Mouse (Mus musculus): ENCODE measurements around the gene Pax2. TPM values are rescaled to one million over a fixed set of nuclear protein-coding genes. Genes with fewer than 3 reads are reported as not detected.
"Not testable (repeated sequence)": the region's sequence is repeated elsewhere in the genome, so short reads cannot be mapped to it uniquely, and the experiment has no call there.

The Pax2 gene
- total and polyA plus RNA-seq, 2 experiments from 2014 or later = 0.19 to 0.77 TPM

DNA sequence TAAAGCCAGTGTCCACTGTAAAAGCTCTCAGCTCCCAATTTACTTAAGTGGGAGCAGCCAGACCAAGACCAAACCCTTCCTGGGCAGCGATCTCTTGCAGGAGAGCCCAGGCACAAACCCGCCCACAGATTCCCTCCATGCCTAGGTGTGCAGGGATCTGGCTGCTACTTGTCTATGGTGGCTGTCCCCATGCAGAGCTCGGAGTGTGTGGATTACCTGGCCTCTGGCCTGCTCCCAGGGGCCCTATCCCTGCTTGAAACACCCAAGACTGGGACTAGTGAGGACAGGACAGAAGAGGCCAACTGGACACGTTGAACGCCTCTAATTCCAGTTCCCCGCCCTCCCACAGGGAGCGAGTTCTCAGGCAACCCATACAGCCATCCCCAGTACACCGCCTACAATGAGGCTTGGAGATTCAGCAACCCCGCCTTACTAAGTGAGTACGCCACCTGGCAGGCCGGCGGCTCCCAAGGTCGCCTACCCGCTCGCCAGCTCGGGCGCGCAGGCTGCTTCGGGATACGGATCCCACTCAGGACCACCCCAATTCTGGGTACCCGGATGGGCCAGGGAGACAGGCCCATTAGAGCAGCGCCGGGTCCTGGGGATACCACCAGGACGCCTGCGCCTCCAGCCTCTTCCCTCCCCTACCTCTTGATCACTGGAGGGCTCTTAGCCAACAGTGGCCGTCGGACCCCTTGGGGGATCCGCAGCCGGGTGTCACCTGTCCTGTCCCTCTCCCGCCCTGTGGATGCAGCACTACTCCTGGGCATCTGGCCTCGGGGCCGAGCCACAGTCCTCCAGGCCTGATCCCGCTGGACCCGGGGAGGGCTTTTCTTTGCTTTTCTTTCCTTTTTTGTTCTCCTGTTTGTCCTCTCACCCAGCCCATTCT, 79.4 kb downstream of the Pax2 start:
- DNase-seq (ENCODE audit: low spot score) = no peak
- peak overlapping the region; percentile 42 for H3K4me3 ChIP-seq (ENCODE audit: low read depth, low read length)
- H3K4me1 ChIP-seq (ENCODE audit: insufficient read depth, low read length) = peaks cover 16% of the 10 kb centered on the region
- no peak overlapping the region for H3K27ac ChIP-seq (ENCODE audit: low read depth, low read length)
- no peaks in the 10 kb centered on the region for H3K36me3 ChIP-seq (ENCODE audit: insufficient read depth, low read length)
- no peak overlapping the region for H3K9ac ChIP-seq (replicated peaks; ENCODE audit: low read length, poor library complexity, severe bottlenecking)
- peaks cover 69% of the 10 kb centered on the region for H3K27me3 ChIP-seq (ENCODE audit: insufficient read depth, low read length)
- TF ChIP-seq CTCF (IDR thresholded peaks at IDR 0.05) = no peak
- no peaks in the 10 kb centered on the region for H3K9me3 ChIP-seq (ENCODE audit: low read length)
- peak overlapping the region; percentile 63 for H3K4me2 ChIP-seq (ENCODE audit: low read depth, low read length, poor library complexity, severe bottlenecking)
- WGBS = 8% methylated on average over 34 of the region's 34 CpGs
- peak; percentile 26; the same call in 1 of the 2 replicates for ATAC-seq (ENCODE audit: low FRiP score)

DNA sequence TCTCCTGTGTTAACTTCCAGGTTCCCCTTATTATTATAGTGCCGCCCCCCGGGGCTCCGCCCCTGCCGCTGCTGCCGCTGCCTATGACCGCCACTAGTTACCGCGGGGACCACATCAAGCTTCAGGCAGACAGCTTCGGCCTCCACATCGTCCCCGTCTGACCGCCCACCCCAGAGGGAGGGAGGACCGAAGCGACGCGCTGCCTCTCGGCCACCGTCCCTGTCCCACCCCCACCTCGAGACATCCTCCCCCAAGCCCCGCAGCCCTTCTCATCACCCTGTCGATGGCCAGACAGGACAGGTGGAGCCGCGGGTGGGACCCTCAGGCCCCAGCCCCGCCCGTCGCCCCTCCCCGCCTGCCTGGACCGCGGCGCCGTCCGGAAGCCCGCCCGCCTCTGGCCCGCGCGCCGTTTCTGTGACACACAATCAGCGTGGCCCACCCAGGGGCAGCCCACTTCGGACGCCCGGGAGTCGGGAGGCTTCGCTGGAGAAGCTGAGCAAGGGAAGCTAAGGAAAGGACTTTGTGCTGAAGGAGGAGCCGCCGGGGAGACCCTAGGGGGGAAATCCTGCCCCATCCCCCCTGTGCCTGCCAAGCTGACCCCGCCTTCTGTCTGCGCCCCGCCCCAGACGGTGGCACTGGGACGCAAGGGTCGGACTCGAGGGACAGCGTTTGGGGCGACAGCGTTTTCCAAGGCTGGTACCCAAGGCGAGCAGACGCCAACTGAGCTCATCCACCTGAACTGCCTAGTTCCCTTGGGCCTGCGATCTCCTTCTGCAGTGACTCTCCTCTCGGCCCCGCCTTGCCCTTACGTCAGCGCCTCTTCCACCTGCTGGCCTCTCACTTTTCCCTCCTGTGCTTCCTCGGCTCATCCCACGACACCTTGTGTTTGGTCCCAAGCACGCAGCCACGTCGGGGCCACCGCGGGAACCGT, 80.4 kb downstream of the Pax2 start:
- Histone ChIP-seq H3K4me1 (ENCODE audit: insufficient read depth, low read length) (peaks cover 16% of the 10 kb centered on the region), H3K27me3 (ENCODE audit: insufficient read depth, low read length) (peaks cover 69% of the 10 kb centered on the region), H3K9ac (replicated peaks; ENCODE audit: low read length, poor library complexity, severe bottlenecking) (peak overlapping the region; percentile 55), H3K4me3 (ENCODE audit: low read depth, low read length) (peak overlapping the region; percentile 42), H3K4me2 (ENCODE audit: low read depth, low read length, poor library complexity, severe bottlenecking) (peak overlapping the region; percentile 63), H3K36me3 (ENCODE audit: insufficient read depth, low read length) (no peaks in the 10 kb centered on the region), H3K9me3 (ENCODE audit: low read length) (no peaks in the 10 kb centered on the region), H3K27ac (ENCODE audit: low read depth, low read length) (no peak overlapping the region)
- no peak for TF ChIP-seq CTCF (IDR thresholded peaks at IDR 0.05)
- WGBS = under 1% methylated on average over 52 of the region's 71 CpGs
- ATAC-seq (ENCODE audit: low FRiP score) = 0 out of 2 replicates have a peak, but pooled peaks have one; percentile 31
- no peak for DNase-seq (ENCODE audit: low spot score)

DNA sequence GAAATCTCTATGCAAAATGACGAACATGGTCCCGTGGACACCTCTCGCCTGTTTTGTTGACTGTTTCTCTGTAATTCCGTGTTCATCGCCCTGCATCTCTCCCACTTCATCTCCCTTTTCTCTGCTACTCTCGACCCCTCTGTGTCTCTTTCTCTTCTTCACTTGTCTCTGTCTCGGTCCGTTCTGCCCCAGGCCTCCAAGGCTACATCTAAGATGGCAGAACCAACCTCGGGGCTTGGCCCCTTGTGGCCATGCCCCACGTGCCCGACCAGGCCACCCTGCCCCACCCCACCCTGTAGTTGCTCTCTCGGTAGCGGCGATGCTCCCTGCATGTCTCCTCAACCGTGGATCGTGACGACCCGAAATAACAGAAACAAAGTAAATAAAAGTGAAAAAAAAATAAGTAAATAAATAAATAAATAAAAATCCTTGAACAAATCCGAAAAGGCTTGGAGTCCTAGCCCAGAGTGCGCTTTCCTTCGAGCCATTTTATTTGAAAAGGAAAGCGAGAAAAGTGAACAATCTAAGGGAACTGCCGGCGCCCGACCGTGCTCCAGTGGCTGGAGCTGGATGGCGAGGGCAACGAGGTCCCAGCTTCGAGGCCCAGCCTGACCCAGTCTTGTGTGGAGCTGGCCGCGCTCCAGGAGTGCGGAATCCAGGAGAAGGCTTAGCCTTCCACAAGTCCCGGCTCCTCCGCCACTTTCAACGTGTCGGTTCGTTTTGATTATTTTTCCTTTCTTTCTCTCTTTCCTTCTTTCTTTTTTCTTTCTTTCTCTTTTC, 81.8 kb downstream of the Pax2 start:
- H3K9me3 ChIP-seq (ENCODE audit: low read length) = no peaks in the 10 kb centered on the region
- no peak for ATAC-seq (ENCODE audit: low FRiP score)
- peaks cover 62% of the 10 kb centered on the region for H3K27me3 ChIP-seq (ENCODE audit: insufficient read depth, low read length)
- no peak for DNase-seq (ENCODE audit: low spot score)
- no peak for TF ChIP-seq CTCF (IDR thresholded peaks at IDR 0.05)
- WGBS = 2% methylated on average over 37 of the region's 37 CpGs
- H3K27ac ChIP-seq (ENCODE audit: low read depth, low read length) = no peak overlapping the region
- peak overlapping the region; percentile 23 for H3K4me2 ChIP-seq (ENCODE audit: low read depth, low read length, poor library complexity, severe bottlenecking)
- H3K9ac ChIP-seq (replicated peaks; ENCODE audit: low read length, poor library complexity, severe bottlenecking) = no peak overlapping the region
- no peak overlapping the region; the same call in 1 of the 2 replicates for H3K4me3 ChIP-seq (ENCODE audit: low read depth, low read length)
- peaks cover 16% of the 10 kb centered on the region for H3K4me1 ChIP-seq (ENCODE audit: insufficient read depth, low read length)
- no peaks in the 10 kb centered on the region for H3K36me3 ChIP-seq (ENCODE audit: insufficient read depth, low read length)

DNA sequence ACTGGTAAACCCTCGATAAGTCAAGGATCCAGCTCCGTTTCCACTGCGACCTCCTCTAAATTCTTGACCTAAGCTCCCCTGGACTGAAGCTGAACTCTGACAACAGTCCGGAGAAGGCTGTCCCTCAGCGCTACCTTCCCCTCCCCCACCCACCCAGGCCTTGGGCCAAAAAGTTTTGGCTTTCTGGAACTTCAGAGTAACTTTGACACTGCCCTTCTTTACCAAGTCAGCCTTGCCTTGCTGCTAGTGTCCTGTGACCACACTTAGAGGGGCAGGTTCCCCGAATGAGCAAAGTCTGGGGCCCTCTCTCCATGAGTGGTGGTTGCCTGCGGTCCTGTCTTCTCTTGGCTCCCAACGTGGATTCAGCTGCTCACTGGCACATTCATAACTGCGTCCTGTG, 82.5 kb downstream of the Pax2 start:
- WGBS = 11% methylated on average over 9 of the region's 9 CpGs
- H3K27me3 ChIP-seq (ENCODE audit: insufficient read depth, low read length) = peaks cover 61% of the 10 kb centered on the region

DNA sequence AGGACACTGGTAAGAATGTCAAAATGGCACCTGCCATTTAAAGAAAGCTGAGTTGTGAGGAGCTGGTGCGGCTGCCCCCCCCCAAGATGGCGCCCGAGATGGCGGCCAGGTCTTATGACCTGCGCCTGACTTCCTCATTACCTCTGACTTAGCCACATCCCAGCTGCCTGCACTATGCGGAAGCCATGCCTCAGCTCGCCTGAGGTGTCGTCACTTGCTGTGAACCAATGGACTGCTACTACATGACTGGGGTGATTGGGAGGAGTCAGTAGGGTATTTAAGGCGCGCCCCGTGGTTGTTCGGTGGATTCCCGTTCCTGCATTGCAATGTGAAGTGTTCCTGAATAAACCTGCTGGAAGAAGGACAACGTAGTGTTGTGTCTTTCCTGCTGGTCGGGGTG, 86.8 kb downstream of the Pax2 start:
- H3K27ac ChIP-seq (ENCODE audit: low read depth, low read length); DNase-seq (ENCODE audit: low spot score); H3K4me1 ChIP-seq (ENCODE audit: insufficient read depth, low read length); H3K9ac ChIP-seq (replicated peaks; ENCODE audit: low read length, poor library complexity, severe bottlenecking); ATAC-seq (ENCODE audit: low FRiP score); H3K4me3 ChIP-seq (ENCODE audit: low read depth, low read length); H3K9me3 ChIP-seq (ENCODE audit: low read length); H3K4me2 ChIP-seq (ENCODE audit: low read depth, low read length, poor library complexity, severe bottlenecking); H3K36me3 ChIP-seq (ENCODE audit: insufficient read depth, low read length): not testable (repeated sequence)
- peaks cover 19% of the 10 kb centered on the region for H3K27me3 ChIP-seq (ENCODE audit: insufficient read depth, low read length)
- 90% methylated on average over 15 of the region's 15 CpGs for WGBS

More for the DNA sequence above, 82.5 kb downstream of the Pax2 start:
- H3K9ac ChIP-seq (replicated peaks; ENCODE audit: low read length, poor library complexity, severe bottlenecking) = no peak overlapping the region
- peaks cover 16% of the 10 kb centered on the region for H3K4me1 ChIP-seq (ENCODE audit: insufficient read depth, low read length)
- no peaks in the 10 kb centered on the region for H3K9me3 ChIP-seq (ENCODE audit: low read length)
- no peaks in the 10 kb centered on the region for H3K36me3 ChIP-seq (ENCODE audit: insufficient read depth, low read length)
- no peak overlapping the region for H3K27ac ChIP-seq (ENCODE audit: low read depth, low read length)
- ATAC-seq (ENCODE audit: low FRiP score) (no peak), DNase-seq (ENCODE audit: low spot score) (no peak)
- H3K4me2 ChIP-seq (ENCODE audit: low read depth, low read length, poor library complexity, severe bottlenecking) = no peak overlapping the region
- TF ChIP-seq CTCF (IDR thresholded peaks at IDR 0.05) = no peak
- H3K4me3 ChIP-seq (ENCODE audit: low read depth, low read length) = no peak overlapping the region

All from midbrain, postnatal 0 days (tissue).